Mouse (Mus musculus): ENCODE measurements around the gene Mob3b. TPM values are rescaled to one million over a fixed set of nuclear protein-coding genes. Genes with fewer than 3 reads are reported as not detected.
A peak's percentile ranks its signal among the peaks of the same experiment; 100 is the strongest.

The Mob3b gene
- total and polyA plus RNA-seq, 2 experiments, result 16.5 to 18.3 TPM

DNA sequence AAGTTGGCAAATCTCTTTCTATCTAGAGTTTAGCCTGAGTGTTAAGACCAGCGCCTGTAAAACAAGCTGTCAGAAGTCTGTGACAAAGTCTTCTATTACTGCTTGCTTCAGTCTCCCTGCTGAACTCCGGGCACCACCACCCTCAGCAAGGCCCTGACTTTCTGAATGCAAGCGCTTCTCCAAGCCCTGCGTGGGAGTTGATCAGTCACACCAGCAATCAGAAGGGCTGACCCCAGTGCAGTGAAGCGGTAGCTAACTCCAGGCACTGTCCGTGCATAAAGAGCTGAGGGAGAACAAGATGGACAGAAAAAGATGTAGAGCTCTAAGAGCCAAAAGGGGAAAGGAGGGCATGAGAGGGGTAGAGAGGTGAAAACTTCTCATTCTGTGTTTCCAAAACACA is 29.5 kb downstream of the Mob3b start:
- Histone ChIP-seq H3K79me2 (ENCODE audit: control insufficient read depth, insufficient read depth, low read length) (peaks cover 27% of the 10 kb centered on the region; the same call in 1 of the 2 replicates), H3K4me1 (ENCODE audit: control insufficient read depth, insufficient read depth, low read length) (peaks cover 16% of the 10 kb centered on the region), H3K27ac (replicated peaks; ENCODE audit: insufficient read depth, low read depth, low read length) (peak overlapping the region; percentile 15; the same call in 1 of the 2 replicates), H3K9ac (ENCODE audit: low read depth, low read length) (no peak overlapping the region; the same call in 1 of the 2 replicates), H3K27me3 (ENCODE audit: control insufficient read depth, insufficient read depth, low read length) (no peaks in the 10 kb centered on the region), H3K36me3 (ENCODE audit: control insufficient read depth, insufficient read depth, low read length) (no peaks in the 10 kb centered on the region), H3K4me3 (ENCODE audit: insufficient read depth, low read depth, low read length) (no peak overlapping the region)
- no peak for TF ChIP-seq POLR2A (IDR thresholded peaks at IDR 0.05; ENCODE audit: extremely low read depth, insufficient read depth, low read length)
- 26% methylated on average over 6 of the region's 6 CpGs for WGBS
- DNase-seq (ENCODE audit: extremely low read depth, low read depth, low spot score), result no peak

- H3K36me3 ChIP-seq (ENCODE audit: control insufficient read depth, insufficient read depth, low read length), result no peaks in the 10 kb centered on the region
- DNase-seq (ENCODE audit: extremely low read depth, low read depth, low spot score), result peak; percentile 81
- WGBS, result 26% methylated on average over 9 of the region's 9 CpGs
- H3K9ac ChIP-seq (ENCODE audit: low read depth, low read length), result no peak overlapping the region
- no peaks in the 10 kb centered on the region for H3K27me3 ChIP-seq (ENCODE audit: control insufficient read depth, insufficient read depth, low read length)
- H3K79me2 ChIP-seq (ENCODE audit: control insufficient read depth, insufficient read depth, low read length), result peaks cover 27% of the 10 kb centered on the region; the same call in 1 of the 2 replicates
- no peak for TF ChIP-seq POLR2A (IDR thresholded peaks at IDR 0.05; ENCODE audit: extremely low read depth, insufficient read depth, low read length)
- no peak for TF ChIP-seq CTCF (IDR thresholded peaks at IDR 0.05; ENCODE audit: low read depth, low read length)
- H3K4me3 ChIP-seq (ENCODE audit: insufficient read depth, low read depth, low read length), result no peak overlapping the region
- peak overlapping the region; percentile 73 for H3K27ac ChIP-seq (replicated peaks; ENCODE audit: insufficient read depth, low read depth, low read length)
- peaks cover 16% of the 10 kb centered on the region for H3K4me1 ChIP-seq (ENCODE audit: control insufficient read depth, insufficient read depth, low read length)
Measured at GRCm38 (mm10) chr4:35126776-35127175, 30.5 kb downstream of the Mob3b start.

DNA sequence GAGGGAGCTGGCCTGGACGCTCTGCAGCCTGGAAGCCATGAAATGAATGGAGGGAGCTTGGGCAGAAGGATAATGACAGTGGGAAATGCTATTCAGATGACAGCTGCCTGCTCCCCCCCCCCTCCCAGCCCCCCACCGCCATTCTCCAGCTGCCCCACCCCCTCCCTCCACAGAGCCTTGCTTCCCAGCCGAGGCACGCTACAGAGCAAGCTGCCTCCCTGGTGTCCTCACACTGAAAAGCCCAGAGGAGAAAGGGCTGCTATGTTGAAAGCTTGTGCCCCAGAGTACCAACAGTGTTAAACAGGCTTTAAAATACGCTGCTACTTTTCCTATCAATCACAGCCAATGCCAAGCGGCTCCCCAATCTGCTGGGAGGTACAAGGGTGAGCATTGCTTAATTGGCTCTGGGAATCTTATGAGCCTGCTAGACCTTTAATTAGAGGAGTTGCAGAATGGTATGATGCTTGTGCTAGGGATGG is 31.9 kb downstream of the Mob3b start:
- Histone ChIP-seq H3K79me2 (ENCODE audit: control insufficient read depth, insufficient read depth, low read length) (peaks cover 22% of the 10 kb centered on the region; the same call in 1 of the 2 replicates), H3K4me1 (ENCODE audit: control insufficient read depth, insufficient read depth, low read length) (peaks cover 19% of the 10 kb centered on the region), H3K9ac (ENCODE audit: low read depth, low read length) (no peak overlapping the region), H3K27ac (replicated peaks; ENCODE audit: insufficient read depth, low read depth, low read length) (no peak overlapping the region), H3K4me3 (ENCODE audit: insufficient read depth, low read depth, low read length) (no peak overlapping the region), H3K36me3 (ENCODE audit: control insufficient read depth, insufficient read depth, low read length) (no peaks in the 10 kb centered on the region), H3K27me3 (ENCODE audit: control insufficient read depth, insufficient read depth, low read length) (no peaks in the 10 kb centered on the region)
- TF ChIP-seq POLR2A (IDR thresholded peaks at IDR 0.05; ENCODE audit: extremely low read depth, insufficient read depth, low read length), result no peak
- no peak for TF ChIP-seq CTCF (IDR thresholded peaks at IDR 0.05; ENCODE audit: low read depth, low read length)
- peak; percentile 85 for DNase-seq (ENCODE audit: extremely low read depth, low read depth, low spot score)
- 18% methylated on average over 6 of the region's 6 CpGs for WGBS

- no peaks in the 10 kb centered on the region for H3K36me3 ChIP-seq (ENCODE audit: control insufficient read depth, insufficient read depth, low read length)
- peaks cover 20% of the 10 kb centered on the region; the same call in 1 of the 2 replicates for H3K79me2 ChIP-seq (ENCODE audit: control insufficient read depth, insufficient read depth, low read length)
- H3K9ac ChIP-seq (ENCODE audit: low read depth, low read length), result no peak overlapping the region
- peaks cover 19% of the 10 kb centered on the region for H3K4me1 ChIP-seq (ENCODE audit: control insufficient read depth, insufficient read depth, low read length)
- no peak overlapping the region for H3K27ac ChIP-seq (replicated peaks; ENCODE audit: insufficient read depth, low read depth, low read length)
- WGBS, result 79% methylated on average over 11 of the region's 11 CpGs
- DNase-seq (ENCODE audit: extremely low read depth, low read depth, low spot score), result no peak
- no peak overlapping the region for H3K4me3 ChIP-seq (ENCODE audit: insufficient read depth, low read depth, low read length)
- H3K27me3 ChIP-seq (ENCODE audit: control insufficient read depth, insufficient read depth, low read length), result no peaks in the 10 kb centered on the region
- TF ChIP-seq POLR2A (IDR thresholded peaks at IDR 0.05; ENCODE audit: extremely low read depth, insufficient read depth, low read length) (no peak), CTCF (IDR thresholded peaks at IDR 0.05; ENCODE audit: low read depth, low read length) (no peak)
Measured at GRCm38 (mm10) chr4:35124027-35124426, 33.3 kb downstream of the Mob3b start.

- Histone ChIP-seq H3K9ac (ENCODE audit: low read depth, low read length) (no peak overlapping the region), H3K4me1 (ENCODE audit: control insufficient read depth, insufficient read depth, low read length) (peaks cover 18% of the 10 kb centered on the region), H3K36me3 (ENCODE audit: control insufficient read depth, insufficient read depth, low read length) (no peaks in the 10 kb centered on the region), H3K79me2 (ENCODE audit: control insufficient read depth, insufficient read depth, low read length) (peaks cover 18% of the 10 kb centered on the region; the same call in 1 of the 2 replicates), H3K4me3 (ENCODE audit: insufficient read depth, low read depth, low read length) (no peak overlapping the region), H3K27me3 (ENCODE audit: control insufficient read depth, insufficient read depth, low read length) (no peaks in the 10 kb centered on the region), H3K27ac (replicated peaks; ENCODE audit: insufficient read depth, low read depth, low read length) (no peak overlapping the region)
- TF ChIP-seq POLR2A (IDR thresholded peaks at IDR 0.05; ENCODE audit: extremely low read depth, insufficient read depth, low read length) (no peak), CTCF (IDR thresholded peaks at IDR 0.05; ENCODE audit: low read depth, low read length) (no peak)
- DNase-seq (ENCODE audit: extremely low read depth, low read depth, low spot score), result no peak
- WGBS, result 86% methylated on average over 5 of the region's 5 CpGs
Measured at GRCm38 (mm10) chr4:35123087-35123486, 34.2 kb downstream of the Mob3b start.

DNA sequence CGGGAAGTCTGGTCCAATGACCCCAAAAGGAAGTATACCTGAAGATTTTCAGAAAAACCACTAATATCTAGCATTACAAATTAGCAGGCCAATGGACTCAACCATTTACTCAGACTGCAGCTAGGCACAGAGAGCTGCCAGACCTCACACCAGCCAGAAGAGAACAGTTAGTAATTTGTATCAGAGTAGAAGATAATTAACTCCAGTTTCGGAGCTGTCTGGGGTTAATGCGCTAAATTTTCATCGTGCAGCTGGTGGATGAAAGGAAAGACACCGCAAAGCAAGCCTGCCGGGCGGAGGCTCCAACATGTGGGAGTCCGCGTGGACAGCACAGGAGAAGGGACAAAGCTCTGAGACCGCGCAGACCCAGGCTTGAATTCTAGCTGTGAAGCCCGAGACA is 36.2 kb downstream of the Mob3b start:
- Histone ChIP-seq H3K4me1 (ENCODE audit: control insufficient read depth, insufficient read depth, low read length) (peaks cover 7% of the 10 kb centered on the region), H3K9ac (ENCODE audit: low read depth, low read length) (no peak overlapping the region), H3K27me3 (ENCODE audit: control insufficient read depth, insufficient read depth, low read length) (no peaks in the 10 kb centered on the region), H3K79me2 (ENCODE audit: control insufficient read depth, insufficient read depth, low read length) (peaks cover 23% of the 10 kb centered on the region; the same call in 1 of the 2 replicates), H3K4me3 (ENCODE audit: insufficient read depth, low read depth, low read length) (no peak overlapping the region), H3K36me3 (ENCODE audit: control insufficient read depth, insufficient read depth, low read length) (no peaks in the 10 kb centered on the region), H3K27ac (replicated peaks; ENCODE audit: insufficient read depth, low read depth, low read length) (0 out of 2 replicates have a peak overlapping the region, but pooled peaks have one; percentile 0)
- 50% methylated on average over 12 of the region's 12 CpGs for WGBS
- no peak for TF ChIP-seq POLR2A (IDR thresholded peaks at IDR 0.05; ENCODE audit: extremely low read depth, insufficient read depth, low read length)
- TF ChIP-seq CTCF (IDR thresholded peaks at IDR 0.05; ENCODE audit: low read depth, low read length), result no peak
- no peak for DNase-seq (ENCODE audit: extremely low read depth, low read depth, low spot score)

Measured in liver, adult 2 months (tissue).